Mouse (Mus musculus) liver, adult 2 months (tissue): ENCODE measurements around the gene Cog1.

Source experiments
- CTCF ChIP-seq: fragments of 200-500 bp; IDR thresholded peaks from 2 replicates; pipeline ENCODE4 v1.5.1; 2011; ENCODE audit warnings: low read depth, low read length, control low read depth
- POLR2A ChIP-seq: fragments of 200-500 bp; IDR thresholded peaks from 2 replicates; pipeline ENCODE4 v1.6.1; 2011; ENCODE audit warnings: low read length, control low read depth; ENCODE audit not compliant: insufficient read depth; ENCODE audit errors: extremely low read depth

DNA sequence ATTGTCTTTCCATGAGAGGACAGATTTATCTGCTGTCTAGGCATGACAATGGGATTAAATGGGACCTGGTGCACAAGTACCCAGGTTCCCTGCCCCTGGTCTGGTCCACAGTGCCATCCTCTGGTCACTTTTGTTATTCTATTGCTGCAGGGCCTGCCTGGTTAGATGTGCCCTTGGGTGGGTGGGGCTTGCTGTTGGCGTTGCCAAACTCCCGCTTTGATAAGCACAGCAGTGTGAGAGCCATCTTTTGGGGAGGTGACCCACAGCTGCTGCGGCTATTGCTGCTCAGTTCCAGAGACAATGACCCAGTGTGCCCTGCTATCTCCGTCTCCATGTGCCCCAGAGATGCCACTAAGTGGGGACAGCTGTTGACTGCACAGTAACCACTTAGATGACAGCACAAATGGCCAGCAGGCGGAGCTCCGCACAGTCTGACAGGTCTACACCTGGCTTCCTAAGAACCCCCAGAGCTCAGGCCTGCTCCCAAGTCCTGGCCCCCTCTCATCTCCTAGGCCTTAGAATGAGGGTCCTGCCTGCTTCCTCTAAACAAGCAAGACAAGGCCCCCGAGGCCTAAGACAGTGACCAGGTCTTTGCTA, 66.2 kb downstream of the Cog1 start:
- TF ChIP-seq CTCF, result peak; percentile 73
- no peak for TF ChIP-seq POLR2A
